Mouse (Mus musculus) left cerebral cortex, postnatal 10 days (tissue): ENCODE measurements around the gene Tnrc6a. TPM values are rescaled to one million over a fixed set of nuclear protein-coding genes. Genes with fewer than 3 reads are reported as not detected.
A peak's percentile ranks its signal among the peaks of the same experiment; 100 is the strongest.

ENCODE experiments used
- DNase-seq, 2 experiments: peaks; one replicate each; pipeline ENCODE4 v3.0.0; 2021 to 2022; ENCODE audit warnings: low spot score in 2 of 2, mixed read lengths in 1 of 2; ENCODE audit errors: extremely low spot score in 1 of 2
- intact Hi-C: fragments of 180-260 bp; cut with DNase I; formaldehyde crosslinking; loops from one replicate; pipeline ENCODE4 v1.15.1; 2025
- total RNA-seq, 2 experiments: library from RNA; stranded (reverse); gene quantifications; 2 replicates each; pipeline ENCODE4 v1.2.3; 2021

The Tnrc6a gene
- total RNA-seq, 2 experiments from 2014 or later = 57.9 to 59.4 TPM

GRCm38 (mm10) chr7:123117209-123117608 lies 6.5 kb upstream of the Tnrc6a start:
- DNase-seq = no peak
- intact Hi-C loops = no loop called here

- intact Hi-C loops = no loop called here
These were observed 3.2 kb upstream of the Tnrc6a start for GRCm38 (mm10) chr7:123120516-123120915.

GRCm38 (mm10) chr7:123124299-123124716 lies 623 bp downstream of the Tnrc6a start:
- DNase-seq = peak in 1 of 2 experiments; percentile 69
- intact Hi-C loops = no loop called here

More at GRCm38 (mm10) chr7:123120516-123120915, 3.2 kb upstream of the Tnrc6a start:
- no peak for DNase-seq

GRCm38 (mm10) chr7:123124735-123125181 lies 1.1 kb downstream of the Tnrc6a start:
- intact Hi-C loops = no loop called here
- DNase-seq = no peak

GRCm38 (mm10) chr7:123126056-123126455 lies 2.4 kb downstream of the Tnrc6a start:
- intact Hi-C loops = no loop called here
- no peak for DNase-seq

GRCm38 (mm10) chr7:123127301-123127700 lies 3.6 kb downstream of the Tnrc6a start:
- intact Hi-C loops = no loop called here

GRCm38 (mm10) chr7:123127981-123128380 lies 4.3 kb downstream of the Tnrc6a start:
- DNase-seq = no peak

More at GRCm38 (mm10) chr7:123127301-123127700, 3.6 kb downstream of the Tnrc6a start:
- no peak for DNase-seq

GRCm38 (mm10) chr7:123129061-123129460 lies 5.4 kb downstream of the Tnrc6a start:
- intact Hi-C loops = no loop called here
- DNase-seq = no peak

More at GRCm38 (mm10) chr7:123127981-123128380, 4.3 kb downstream of the Tnrc6a start:
- intact Hi-C loops = no loop called here

- intact Hi-C loops = no loop called here
- DNase-seq = no peak
These were observed 6.5 kb downstream of the Tnrc6a start for GRCm38 (mm10) chr7:123130198-123130597.

- no peak for DNase-seq
- intact Hi-C loops = no loop called here
These were observed 8.7 kb downstream of the Tnrc6a start for GRCm38 (mm10) chr7:123132401-123132800.

GRCm38 (mm10) chr7:123134876-123135275 lies 11.2 kb downstream of the Tnrc6a start:
- no peak for DNase-seq
- intact Hi-C loops = no loop called here

- intact Hi-C loops = no loop called here
- DNase-seq = no peak
These were observed 12.0 kb downstream of the Tnrc6a start for GRCm38 (mm10) chr7:123135655-123136054.

- intact Hi-C loops = no loop called here
- no peak for DNase-seq
These were observed 14.3 kb downstream of the Tnrc6a start for GRCm38 (mm10) chr7:123138001-123138400.

GRCm38 (mm10) chr7:123146141-123146846 lies 22.6 kb downstream of the Tnrc6a start:
- intact Hi-C loops = no loop called here
- no peak for DNase-seq

- intact Hi-C loops = no loop called here
- no peak for DNase-seq
These were observed 24.1 kb downstream of the Tnrc6a start for GRCm38 (mm10) chr7:123147787-123148186.

GRCm38 (mm10) chr7:123148935-123149334 lies 25.2 kb downstream of the Tnrc6a start:
- intact Hi-C loops = no loop called here
- DNase-seq = no peak

- no peak for DNase-seq
- intact Hi-C loops = no loop called here
These were observed 38.7 kb downstream of the Tnrc6a start for GRCm38 (mm10) chr7:123162346-123162745.

GRCm38 (mm10) chr7:123167436-123167835 lies 43.8 kb downstream of the Tnrc6a start:
- intact Hi-C loops = no loop called here
- DNase-seq = no peak

- intact Hi-C loops = loop anchor here (5.0 kb wide), 1 partner anchor 167 kb away; no protein-coding TSS in a partner anchor
- DNase-seq = no peak
These were observed 45.9 kb downstream of the Tnrc6a start for GRCm38 (mm10) chr7:123169618-123170017.

GRCm38 (mm10) chr7:123172101-123172500 lies 48.4 kb downstream of the Tnrc6a start:
- intact Hi-C loops = loop anchor here (5.0 kb wide), 1 partner anchor 170 kb away; no protein-coding TSS in a partner anchor
- DNase-seq = no peak
